Mouse (Mus musculus): ENCODE data around the gene Gcsam. TPM values are rescaled to one million over a fixed set of nuclear protein-coding genes. Genes with fewer than 3 reads are reported as not detected.
A peak's percentile ranks its signal among the peaks of the same experiment; 100 is the strongest.

The Gcsam gene
- total RNA-seq, 2 experiments from 2014 or later: not detected

DNA sequence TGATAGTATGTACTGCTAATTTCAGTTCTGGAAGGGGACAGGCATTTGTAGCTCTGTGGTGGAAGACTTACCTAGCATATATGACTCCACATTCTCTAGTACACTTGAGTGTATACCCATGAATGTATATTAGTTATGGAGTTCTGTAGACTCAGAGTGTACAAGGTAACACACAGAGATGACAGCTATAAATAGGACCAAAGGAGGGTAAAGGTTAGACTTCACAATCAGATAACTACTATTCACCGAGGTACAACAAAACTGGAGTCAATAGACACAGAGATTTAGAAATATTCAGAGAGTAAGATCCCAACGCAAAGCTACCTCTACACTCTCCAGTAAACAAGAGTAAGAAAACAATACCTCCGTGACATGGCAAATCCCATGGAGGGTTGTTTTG lies 33.8 kb downstream of the Gcsam start:
- ATAC-seq (replicated peaks; ENCODE audit: poor library complexity, severe bottlenecking): no peak

DNA sequence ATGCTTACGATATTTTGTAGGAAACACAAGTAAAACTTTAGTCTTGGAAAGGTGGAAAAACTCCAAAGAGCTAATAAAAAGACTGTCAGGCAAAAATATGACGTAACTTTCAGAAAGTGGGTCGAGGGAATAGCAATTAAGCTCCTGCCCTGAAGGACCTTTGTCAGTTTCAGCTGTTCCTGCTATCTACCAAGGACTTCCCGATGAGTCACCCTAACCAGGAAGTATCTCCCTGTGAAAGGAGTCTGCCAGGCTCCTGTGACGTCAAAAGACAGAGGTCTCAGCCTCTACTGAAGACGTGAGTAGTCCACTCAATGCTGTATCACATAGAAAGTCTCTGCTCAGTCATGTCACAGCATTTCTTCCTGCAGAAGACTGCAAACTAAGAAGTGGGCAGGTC lies 34.2 kb downstream of the Gcsam start:
- peak; percentile 93 for ATAC-seq (replicated peaks; ENCODE audit: poor library complexity, severe bottlenecking)

DNA sequence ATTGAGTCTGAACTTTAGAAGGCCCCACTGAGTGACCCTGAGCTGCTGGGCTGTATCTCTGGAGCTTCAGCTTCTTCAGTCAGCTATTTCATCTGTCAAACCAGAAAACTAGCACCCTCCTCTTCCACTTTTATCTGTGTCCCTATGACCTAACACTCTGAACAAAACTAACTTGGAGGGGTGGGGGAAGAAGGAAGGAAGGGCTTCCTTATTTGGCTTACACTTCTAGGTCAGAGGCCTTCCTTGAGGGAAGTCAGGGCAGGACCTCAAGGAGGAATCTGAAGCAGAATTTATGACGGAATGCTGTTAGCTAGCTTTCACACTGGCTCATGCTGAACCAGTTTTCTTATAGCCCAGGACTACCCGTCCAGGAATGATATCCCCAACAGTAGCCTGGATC lies 41.3 kb downstream of the Gcsam start:
- peak; percentile 71 for ATAC-seq (replicated peaks; ENCODE audit: poor library complexity, severe bottlenecking)

DNA sequence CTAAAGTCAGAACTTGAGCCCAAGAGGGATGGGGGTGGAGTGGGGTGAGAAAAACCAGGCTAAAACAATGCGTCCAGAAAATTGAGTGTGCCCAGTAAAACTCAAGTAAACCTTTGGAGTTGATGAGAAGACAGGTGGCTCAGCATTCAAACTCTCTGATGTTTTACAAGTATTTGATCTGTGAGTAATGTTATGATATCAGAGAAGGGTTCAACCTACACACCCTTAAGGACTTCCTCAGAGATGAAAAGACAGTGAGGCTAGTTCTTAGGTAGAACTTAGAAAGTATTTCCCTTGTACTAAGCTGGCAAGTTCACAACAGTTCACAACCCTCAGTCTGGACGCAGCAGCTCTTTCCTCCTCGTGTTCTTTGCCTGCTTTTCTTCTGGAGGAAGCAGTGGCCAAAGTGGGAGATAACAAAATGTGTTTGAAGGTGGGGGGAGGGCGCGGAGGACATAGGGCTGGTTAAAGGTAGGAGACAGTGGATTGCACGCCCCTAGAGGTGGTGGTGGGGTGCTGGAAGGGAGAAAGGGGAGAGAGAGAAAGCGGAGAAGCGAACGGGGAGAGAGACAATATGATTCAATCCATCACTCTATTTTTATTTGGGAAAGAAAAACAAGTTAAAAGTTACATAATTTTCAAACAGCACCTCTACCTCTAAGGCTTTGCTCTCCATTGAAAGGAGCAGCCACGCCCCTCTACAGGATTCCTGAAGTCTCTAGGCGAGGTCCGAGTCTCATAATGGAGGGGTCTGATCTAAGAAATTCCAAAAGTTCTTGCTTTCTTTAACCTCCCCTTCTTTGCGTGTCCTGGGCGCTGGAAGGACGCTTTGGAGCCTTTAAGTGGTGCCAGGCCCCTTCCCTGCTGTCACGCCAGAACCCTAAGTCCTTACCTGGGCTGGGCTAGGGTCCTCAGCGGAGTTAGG lies 43.1 kb downstream of the Gcsam start:
- peak; percentile 27; the same call in 1 of the 2 replicates for ATAC-seq (replicated peaks; ENCODE audit: poor library complexity, severe bottlenecking)

DNA sequence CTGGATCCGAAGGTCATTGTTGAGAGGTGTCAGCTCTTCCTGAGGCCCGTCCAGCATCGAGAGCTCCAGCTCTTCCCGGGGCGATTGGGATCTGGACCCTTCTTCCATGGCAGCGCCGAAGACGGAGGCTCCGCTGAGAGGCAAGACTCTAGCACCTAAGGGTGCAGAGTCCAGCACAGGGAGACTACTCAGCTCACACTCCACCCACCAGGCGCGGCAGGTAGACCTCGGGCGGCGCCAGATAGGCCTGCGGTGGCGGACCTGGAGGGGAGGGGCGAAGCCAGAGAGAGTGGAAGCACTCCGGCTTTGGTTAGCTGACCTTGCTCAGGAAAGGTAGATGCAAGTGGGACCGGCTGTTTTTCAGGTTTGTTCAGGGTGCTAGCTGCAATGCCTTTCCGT lies 43.8 kb downstream of the Gcsam start, which contains the start of gene BC016579:
BC016579 (minus strand) TSS at position 135 of the 399 bp plus-strand sequence.
- ATAC-seq (replicated peaks; ENCODE audit: poor library complexity, severe bottlenecking): peak; percentile 44

DNA sequence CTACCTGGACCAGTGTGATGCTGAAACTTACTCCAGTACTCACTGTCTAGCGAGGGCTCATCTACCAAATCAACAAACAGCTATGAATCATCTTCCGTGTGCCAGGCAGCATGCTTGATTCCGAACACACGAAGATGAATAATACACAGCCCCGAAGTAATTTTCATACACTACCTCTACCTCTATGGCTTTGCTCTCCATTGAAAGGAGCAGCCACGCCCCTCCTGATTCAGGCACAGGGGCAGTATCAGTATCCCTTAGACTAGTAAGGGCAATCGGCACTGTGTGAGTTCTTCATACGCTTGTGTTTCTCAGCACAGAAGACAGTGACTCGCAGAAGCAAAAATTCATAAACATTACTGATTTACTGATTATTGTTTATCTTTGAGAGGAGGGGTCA lies 44.3 kb downstream of the Gcsam start:
- no peak for ATAC-seq (replicated peaks; ENCODE audit: poor library complexity, severe bottlenecking)

DNA sequence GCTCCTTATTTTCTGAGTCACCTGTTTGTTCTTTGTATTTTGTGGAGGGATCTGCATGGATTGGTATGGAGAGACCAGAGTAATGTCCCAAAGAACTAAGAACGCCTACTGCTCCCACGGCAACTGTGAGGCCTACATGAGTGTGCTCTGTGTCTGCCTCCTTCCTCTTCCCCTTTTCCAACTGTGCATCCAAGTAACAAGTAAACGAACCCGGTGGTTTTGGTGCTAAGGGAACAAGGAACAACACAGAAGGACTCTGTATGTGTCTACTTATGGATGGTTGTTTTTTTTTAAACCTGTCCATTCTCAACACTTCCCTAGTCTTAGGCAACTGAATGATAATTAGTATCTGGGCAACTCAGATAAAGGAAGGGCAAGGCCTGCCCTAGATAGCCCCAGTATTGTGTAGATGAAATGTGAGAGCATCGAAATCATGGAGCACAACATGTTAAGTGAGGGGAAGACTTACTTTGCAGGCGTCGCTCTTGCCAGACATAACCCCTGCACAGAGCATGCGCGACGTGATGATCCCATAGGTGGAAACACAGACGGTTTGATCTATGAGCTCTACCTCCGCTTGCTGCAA lies 47.5 kb downstream of the Gcsam start:
- ATAC-seq (replicated peaks; ENCODE audit: poor library complexity, severe bottlenecking): peak; percentile 85

DNA sequence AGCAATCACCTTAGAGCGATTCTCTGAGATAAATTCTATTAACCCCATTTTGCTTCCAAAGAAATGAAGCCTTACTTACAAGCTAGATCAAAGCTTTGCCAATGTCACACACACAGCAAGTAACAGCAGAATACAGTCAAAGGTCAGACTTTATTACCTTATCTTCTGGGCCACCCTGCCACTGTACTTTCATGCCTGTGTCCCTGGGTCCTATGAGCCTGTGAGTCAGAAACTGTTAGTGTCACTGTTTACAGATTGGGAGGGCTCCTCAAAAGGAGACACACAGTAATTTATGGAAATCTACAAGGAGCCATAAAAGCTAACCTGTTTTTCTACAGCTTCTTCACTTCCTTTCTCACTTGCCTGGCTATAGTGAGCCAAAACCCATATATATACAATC lies 48.1 kb downstream of the Gcsam start:
- no peak for ATAC-seq (replicated peaks; ENCODE audit: poor library complexity, severe bottlenecking)

DNA sequence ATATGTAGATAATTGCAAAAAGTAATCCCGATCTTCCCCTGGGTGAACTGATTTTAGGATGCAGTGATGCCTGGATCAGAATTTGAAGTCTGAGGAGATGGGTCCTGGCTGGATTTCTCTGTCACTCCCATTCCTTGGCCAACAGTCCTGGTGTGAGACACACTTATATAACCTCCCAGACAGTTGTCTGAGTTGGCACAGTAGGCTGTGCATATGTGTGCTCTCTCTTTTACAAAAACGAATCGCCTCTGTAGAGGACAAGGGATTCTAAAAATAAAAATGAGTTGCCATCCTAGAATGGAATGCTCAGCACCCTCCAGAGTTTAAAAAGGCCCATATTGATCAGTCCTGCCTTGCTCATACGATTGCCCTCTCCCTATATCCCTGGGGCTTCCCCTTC lies 49.4 kb downstream of the Gcsam start:
- ATAC-seq (replicated peaks; ENCODE audit: poor library complexity, severe bottlenecking): no peak

DNA sequence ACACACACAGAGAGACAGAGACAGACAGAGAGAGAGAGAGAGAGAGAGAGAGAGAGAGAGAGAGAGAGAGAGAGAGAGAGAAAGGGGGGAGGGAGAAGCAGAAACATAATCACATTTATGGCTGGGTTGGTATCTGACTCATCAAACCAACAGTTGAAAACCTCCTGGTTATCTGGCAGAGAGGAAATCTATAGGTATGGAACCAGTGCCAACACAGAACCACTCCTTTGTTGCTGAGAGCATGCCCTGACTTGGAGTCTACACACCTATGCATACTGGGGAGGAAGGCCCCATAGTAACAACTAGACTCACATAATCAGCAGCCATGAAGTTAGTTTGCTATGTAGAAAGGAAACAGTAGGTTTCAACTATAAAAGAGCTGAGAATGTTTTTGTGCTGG lies 52.2 kb downstream of the Gcsam start:
- no peak for ATAC-seq (replicated peaks; ENCODE audit: poor library complexity, severe bottlenecking)

DNA sequence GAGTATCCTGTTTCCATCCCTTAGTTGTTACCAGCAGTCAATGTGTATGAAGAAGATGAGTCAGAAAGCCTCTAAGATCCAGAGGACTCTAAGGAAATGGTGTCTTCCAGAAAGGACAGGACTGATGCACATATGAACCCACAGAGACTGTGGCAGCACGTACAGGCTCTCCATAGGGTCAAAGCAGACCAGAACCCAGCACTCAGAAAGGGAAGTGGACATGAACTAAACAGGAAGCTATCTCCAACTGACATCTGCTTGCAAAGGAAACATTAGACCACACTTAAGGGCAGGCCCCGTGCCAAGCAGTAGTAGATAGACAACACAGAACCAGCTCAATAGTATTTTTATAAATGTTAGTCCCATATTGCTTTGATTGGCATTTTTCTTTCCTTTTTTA lies 56.0 kb downstream of the Gcsam start:
- peak; percentile 91 for ATAC-seq (replicated peaks; ENCODE audit: poor library complexity, severe bottlenecking)

DNA sequence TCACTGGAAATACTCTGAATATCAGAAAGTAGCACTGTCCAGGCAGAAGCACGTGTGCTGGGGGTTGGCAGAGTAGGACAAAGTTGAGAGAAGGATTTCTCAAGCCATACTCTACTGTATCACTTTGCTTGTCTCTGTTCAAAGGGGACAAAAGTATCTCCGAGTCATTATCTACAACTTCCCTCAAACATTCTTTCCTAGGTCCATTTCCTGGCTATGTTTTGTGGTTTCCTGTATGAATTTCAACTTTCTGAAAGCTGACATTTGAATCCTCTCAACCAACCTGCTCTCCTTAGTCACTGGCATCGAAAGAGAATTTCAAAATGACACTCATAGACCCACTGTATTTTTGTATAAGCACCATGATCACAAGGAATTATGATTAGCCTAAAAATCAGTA lies 58.0 kb downstream of the Gcsam start:
- ATAC-seq (replicated peaks; ENCODE audit: poor library complexity, severe bottlenecking): peak; percentile 65

DNA sequence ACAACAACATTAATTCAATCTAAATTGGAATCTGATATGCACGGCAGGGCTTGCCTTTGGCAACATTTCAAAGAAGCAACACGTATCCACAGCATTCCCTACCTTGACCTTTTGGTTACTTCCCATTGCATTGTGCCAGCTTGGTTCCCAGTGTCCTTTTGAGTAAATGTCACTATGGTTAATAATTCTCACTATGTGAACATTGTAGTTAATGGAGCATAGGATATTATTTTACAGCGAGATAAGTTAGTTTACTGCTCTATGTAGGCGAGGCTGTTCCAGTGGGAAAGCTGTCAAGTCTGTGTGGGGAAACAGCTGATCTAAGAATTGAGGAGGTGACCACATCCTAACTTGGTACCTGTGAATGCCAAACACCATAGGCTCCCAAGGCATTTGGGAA lies 59.8 kb downstream of the Gcsam start:
- ATAC-seq (replicated peaks; ENCODE audit: poor library complexity, severe bottlenecking): no peak

Other genes with a start within 250 kb of the Gcsam start
- gene Cd200, start 201.3 kb upstream of the Gcsam start, total RNA-seq (2014; fragmentation: Nextera tagmentation): not detected in 2 replicates
- not detected in 2 replicates for gene Cd200, start 201.3 kb upstream of the Gcsam start, total RNA-seq (2017)
- not detected in 2 replicates for gene Gm609, start 117.4 kb upstream of the Gcsam start, total RNA-seq (2014; fragmentation: Nextera tagmentation)
- not detected in 2 replicates for gene Gm609, start 117.4 kb upstream of the Gcsam start, total RNA-seq (2017)
- gene Gm17783, start 78.3 kb upstream of the Gcsam start, total RNA-seq (2014; fragmentation: Nextera tagmentation): not detected in 2 replicates
- not detected in 2 replicates for gene Gm17783, start 78.3 kb upstream of the Gcsam start, total RNA-seq (2017)
- gene Slc9c1, start 75.1 kb upstream of the Gcsam start, total RNA-seq (2014; fragmentation: Nextera tagmentation): not detected in 2 replicates
- not detected in 2 replicates for gene Slc9c1, start 75.1 kb upstream of the Gcsam start, total RNA-seq (2017)
- 2.7 TPM in 1 of 2 replicates, not detected in the other for gene BC016579, start 43.7 kb downstream of the Gcsam start, total RNA-seq (2014; fragmentation: Nextera tagmentation)
- 0.13 and 0.46 TPM in 2 replicates for gene BC016579, start 43.7 kb downstream of the Gcsam start, total RNA-seq (2017)
- 1.1 TPM in 1 of 2 replicates, not detected in the other for gene Tmprss7, start 83.3 kb downstream of the Gcsam start, total RNA-seq (2014; fragmentation: Nextera tagmentation)
- 0.21 and 0.30 TPM in 2 replicates for gene Tmprss7, start 83.3 kb downstream of the Gcsam start, total RNA-seq (2017)
- gene Tagln3, start 114.2 kb downstream of the Gcsam start, total RNA-seq (2014; fragmentation: Nextera tagmentation): not detected in 2 replicates
- gene Tagln3, start 114.2 kb downstream of the Gcsam start, total RNA-seq (2017): not detected in 2 replicates
- 22.2 and 29.3 TPM in 2 replicates for gene Abhd10, start 132.6 kb downstream of the Gcsam start, total RNA-seq (2014; fragmentation: Nextera tagmentation)
- gene Abhd10, start 132.6 kb downstream of the Gcsam start, total RNA-seq (2017): 13.3 and 19.6 TPM in 2 replicates